Mouse (Mus musculus): ENCODE results near the gene Mns1. TPM values are rescaled to one million over a fixed set of nuclear protein-coding genes. Genes with fewer than 3 reads are reported as not detected.
"Not testable (repeated sequence)": the region's sequence is repeated elsewhere in the genome, so short reads cannot be mapped to it uniquely, and the experiment has no call there.

Mns1 gene
- polyA plus RNA-seq, 1 experiment: 1.1 TPM

DNA sequence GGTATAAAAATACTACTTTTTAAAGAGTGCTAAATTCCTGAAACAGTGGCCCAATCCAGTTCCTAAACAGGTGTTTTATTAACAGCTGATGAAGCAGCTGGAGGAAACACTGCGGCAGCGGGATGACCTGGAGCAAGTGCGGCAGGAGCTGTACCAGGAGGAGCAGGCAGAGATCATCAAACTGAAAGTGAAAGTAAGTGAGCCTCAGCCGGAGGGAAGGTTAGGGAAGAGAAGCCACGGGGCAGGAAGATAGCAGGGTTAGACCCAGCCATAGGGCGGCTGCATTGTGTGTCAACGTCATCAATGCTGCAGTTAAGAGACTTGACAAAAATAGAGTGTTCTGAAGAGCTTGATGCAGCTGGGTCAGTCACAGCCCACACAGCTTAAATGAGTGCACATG lies 11.6 kb downstream of the Mns1 start:
- TF ChIP-seq GATA1 (IDR thresholded peaks at IDR 0.05; ENCODE audit: borderline replicate concordance, low read length): no peak
- no peak for TF ChIP-seq FLI1 (IDR thresholded peaks at IDR 0.05; ENCODE audit: low read length)
- H3K4me1 ChIP-seq: peaks cover 42% of the 10 kb centered on the region

DNA sequence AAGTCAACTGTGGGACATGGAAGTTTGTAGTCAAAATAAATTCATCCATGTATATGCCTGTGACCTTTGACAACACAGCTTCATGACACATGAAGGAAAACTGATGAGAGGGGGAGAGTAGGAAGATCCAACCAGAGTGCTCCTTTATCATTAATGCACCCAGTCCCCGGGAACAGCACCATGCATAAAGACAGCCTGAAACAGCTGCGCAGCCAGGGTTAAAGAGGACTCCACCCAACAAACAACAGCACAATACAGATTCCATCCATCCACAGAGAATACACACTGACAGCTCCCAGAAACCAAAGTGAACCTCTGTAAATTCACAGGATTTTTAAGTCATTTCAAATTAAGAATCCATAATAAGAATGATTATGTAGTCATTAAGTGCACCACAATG lies 12.0 kb downstream of the Mns1 start:
- H3K36me3 ChIP-seq (replicated peaks; ENCODE audit: low read length): peaks cover 18% of the 10 kb centered on the region
- peaks cover 42% of the 10 kb centered on the region for H3K4me1 ChIP-seq
- H3K9me3 ChIP-seq: no peaks in the 10 kb centered on the region
- no peaks in the 10 kb centered on the region for H3K27me3 ChIP-seq (replicated peaks)
- TF ChIP-seq GATA1 (IDR thresholded peaks at IDR 0.05; ENCODE audit: borderline replicate concordance, low read length): no peak
- no peak for TF ChIP-seq FLI1 (IDR thresholded peaks at IDR 0.05; ENCODE audit: low read length)
- H3K4me3 ChIP-seq (replicated peaks): peak overlapping the region; percentile 88

More for the DNA sequence above, 11.6 kb downstream of the Mns1 start:
- H3K27me3 ChIP-seq (replicated peaks): no peaks in the 10 kb centered on the region
- peak overlapping the region; percentile 88 for H3K4me3 ChIP-seq (replicated peaks)
- no peaks in the 10 kb centered on the region for H3K9me3 ChIP-seq
- peaks cover 17% of the 10 kb centered on the region for H3K36me3 ChIP-seq (replicated peaks; ENCODE audit: low read length)

DNA sequence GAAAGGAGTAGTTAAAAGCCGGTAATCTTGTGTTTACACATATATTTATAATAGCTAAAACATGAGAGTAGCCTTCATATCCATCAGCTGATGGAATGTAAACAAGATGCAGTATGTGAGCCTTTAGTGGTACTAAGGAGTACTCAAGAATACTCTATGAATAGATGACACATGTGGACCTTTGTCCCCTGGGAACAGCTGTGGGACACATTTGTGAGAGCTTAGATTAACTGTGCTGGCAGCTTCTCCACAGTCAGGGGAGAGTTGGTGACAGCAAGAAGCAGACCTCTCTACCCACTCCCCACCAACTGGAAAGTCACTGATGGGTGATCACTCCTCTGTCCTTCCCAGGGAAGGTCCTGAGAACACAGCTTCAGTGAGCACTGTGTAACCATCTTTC lies 12.6 kb downstream of the Mns1 start:
- H3K27me3 ChIP-seq (replicated peaks): no peaks in the 10 kb centered on the region
- H3K4me3 ChIP-seq (replicated peaks): no peak overlapping the region
- no peaks in the 10 kb centered on the region for H3K9me3 ChIP-seq
- H3K4me1 ChIP-seq: peaks cover 42% of the 10 kb centered on the region
- H3K36me3 ChIP-seq (replicated peaks; ENCODE audit: low read length): peaks cover 23% of the 10 kb centered on the region
- no peak for TF ChIP-seq GATA1 (IDR thresholded peaks at IDR 0.05; ENCODE audit: borderline replicate concordance, low read length)
- no peak for TF ChIP-seq FLI1 (IDR thresholded peaks at IDR 0.05; ENCODE audit: low read length)

DNA sequence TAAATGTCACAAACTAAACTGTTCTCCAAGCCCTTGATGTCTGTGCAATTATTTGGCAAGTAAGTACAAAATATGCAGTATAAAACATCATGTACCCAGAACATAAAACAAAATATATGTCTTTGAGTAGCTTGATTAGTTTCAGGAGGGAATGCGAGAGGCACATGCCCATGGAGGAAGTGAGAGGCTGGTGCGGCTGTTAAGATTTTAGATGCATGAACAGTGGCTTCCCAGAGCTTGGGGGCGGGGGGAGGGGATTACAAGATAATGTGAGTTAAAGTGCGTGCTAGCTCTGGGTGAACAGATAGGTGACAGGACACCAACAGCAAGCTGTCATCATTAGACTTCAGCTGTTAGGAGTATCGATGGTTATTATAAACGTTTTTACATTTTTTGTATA lies 13.3 kb downstream of the Mns1 start:
- Histone ChIP-seq H3K4me3 (replicated peaks) (no peak overlapping the region), H3K36me3 (replicated peaks; ENCODE audit: low read length) (peaks cover 27% of the 10 kb centered on the region), H3K4me1 (peaks cover 42% of the 10 kb centered on the region), H3K9me3 (no peaks in the 10 kb centered on the region), H3K27me3 (replicated peaks) (no peaks in the 10 kb centered on the region)
- TF ChIP-seq GATA1 (IDR thresholded peaks at IDR 0.05; ENCODE audit: borderline replicate concordance, low read length) (no peak), FLI1 (IDR thresholded peaks at IDR 0.05; ENCODE audit: low read length) (no peak)

DNA sequence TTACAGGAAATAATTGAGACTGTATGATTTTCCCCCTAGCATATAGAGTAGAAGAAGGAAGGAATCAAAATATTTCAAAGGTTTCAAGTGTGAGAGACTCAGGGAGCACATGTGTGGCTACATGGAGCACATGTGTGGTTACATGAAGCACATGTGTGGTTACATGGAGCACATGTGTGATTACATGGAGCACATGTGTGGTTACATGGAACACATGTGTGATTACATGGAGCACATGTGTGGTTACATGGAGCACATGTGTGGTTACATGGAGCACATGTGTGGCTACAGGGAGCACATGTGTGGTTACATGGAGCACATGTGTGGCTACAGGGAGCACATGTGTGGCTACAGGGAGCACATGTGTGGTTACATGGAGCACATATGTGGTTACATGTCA lies 16.5 kb downstream of the Mns1 start:
- not testable (repeated sequence) for H3K9me3 ChIP-seq; H3K4me3 ChIP-seq (replicated peaks); H3K27me3 ChIP-seq (replicated peaks)
- H3K36me3 ChIP-seq (replicated peaks; ENCODE audit: low read length): peaks cover 48% of the 10 kb centered on the region
- H3K4me1 ChIP-seq: peaks cover 29% of the 10 kb centered on the region

DNA sequence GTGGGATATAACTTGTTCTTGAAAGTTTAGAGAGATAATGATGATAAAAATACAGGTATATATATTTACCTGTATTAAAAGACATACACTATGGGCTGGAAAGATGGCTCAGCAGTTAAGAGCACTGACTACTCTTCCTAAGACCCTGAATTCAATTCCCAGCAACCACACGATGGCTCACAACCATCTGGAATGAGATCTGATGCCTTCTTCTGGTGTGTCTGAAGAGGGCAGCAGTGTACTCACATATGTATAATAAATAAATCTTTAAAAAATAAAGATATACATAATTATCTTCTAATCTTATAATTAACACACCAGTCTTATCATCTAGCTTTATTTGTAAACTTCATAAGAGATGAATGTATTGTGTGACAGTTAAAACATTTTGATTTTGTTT lies 18.6 kb downstream of the Mns1 start:
- Histone ChIP-seq H3K9me3 (no peaks in the 10 kb centered on the region), H3K4me3 (replicated peaks) (no peak overlapping the region), H3K27me3 (replicated peaks) (no peaks in the 10 kb centered on the region), H3K36me3 (replicated peaks; ENCODE audit: low read length) (peaks cover 69% of the 10 kb centered on the region), H3K4me1 (peaks cover 12% of the 10 kb centered on the region)
- TF ChIP-seq FLI1 (IDR thresholded peaks at IDR 0.05; ENCODE audit: low read length): no peak

DNA sequence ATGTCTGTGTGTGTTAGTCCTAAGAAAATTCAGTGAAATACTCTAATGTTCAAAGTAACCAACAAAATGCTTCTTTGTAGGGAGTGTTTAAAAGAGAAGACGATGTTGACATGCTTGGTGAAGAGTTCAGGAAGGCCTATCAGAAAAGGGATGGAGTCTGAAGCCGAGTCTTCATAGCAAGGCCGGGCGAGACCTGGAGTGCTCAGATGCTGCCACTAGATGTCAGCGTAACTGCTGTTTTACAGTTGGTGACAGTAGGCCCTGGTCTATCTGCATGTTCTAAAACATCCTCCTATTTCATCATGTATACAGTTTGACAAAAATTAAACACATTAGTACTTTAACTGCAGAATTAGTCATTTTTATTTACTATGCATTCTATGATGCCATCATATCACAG lies 20.4 kb downstream of the Mns1 start:
- no peak for TF ChIP-seq FLI1 (IDR thresholded peaks at IDR 0.05; ENCODE audit: low read length)
- no peak for TF ChIP-seq GATA1 (IDR thresholded peaks at IDR 0.05; ENCODE audit: borderline replicate concordance, low read length)
- Histone ChIP-seq H3K36me3 (replicated peaks; ENCODE audit: low read length) (peaks cover 75% of the 10 kb centered on the region), H3K27me3 (replicated peaks) (no peaks in the 10 kb centered on the region), H3K9me3 (no peaks in the 10 kb centered on the region), H3K4me1 (peaks cover 22% of the 10 kb centered on the region), H3K4me3 (replicated peaks) (no peak overlapping the region)

DNA sequence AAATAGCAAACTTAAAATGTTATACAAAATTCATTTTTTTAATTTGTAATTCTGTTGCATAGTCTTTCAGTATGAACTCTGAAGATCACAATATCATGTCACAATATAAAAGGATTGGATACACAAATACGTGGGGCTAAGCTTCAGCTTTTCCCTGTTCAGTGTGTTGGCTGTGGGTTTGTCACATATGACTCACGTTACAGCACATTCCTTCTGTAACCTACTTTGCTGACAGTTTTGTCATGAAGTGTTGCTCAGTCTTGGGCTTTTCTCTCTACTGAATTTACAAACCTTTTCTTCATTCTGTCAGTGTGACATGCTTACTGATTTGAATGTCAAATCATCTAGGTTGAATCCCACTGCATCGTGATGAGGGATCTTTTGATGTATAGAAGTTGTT lies 21.9 kb downstream of the Mns1 start:
- peaks cover 73% of the 10 kb centered on the region for H3K36me3 ChIP-seq (replicated peaks; ENCODE audit: low read length)
- no peak for TF ChIP-seq GATA1 (IDR thresholded peaks at IDR 0.05; ENCODE audit: borderline replicate concordance, low read length)
- TF ChIP-seq FLI1 (IDR thresholded peaks at IDR 0.05; ENCODE audit: low read length): no peak
- H3K27me3 ChIP-seq (replicated peaks): no peaks in the 10 kb centered on the region
- peaks cover 37% of the 10 kb centered on the region for H3K4me1 ChIP-seq
- no peaks in the 10 kb centered on the region for H3K9me3 ChIP-seq
- no peak overlapping the region for H3K4me3 ChIP-seq (replicated peaks)

DNA sequence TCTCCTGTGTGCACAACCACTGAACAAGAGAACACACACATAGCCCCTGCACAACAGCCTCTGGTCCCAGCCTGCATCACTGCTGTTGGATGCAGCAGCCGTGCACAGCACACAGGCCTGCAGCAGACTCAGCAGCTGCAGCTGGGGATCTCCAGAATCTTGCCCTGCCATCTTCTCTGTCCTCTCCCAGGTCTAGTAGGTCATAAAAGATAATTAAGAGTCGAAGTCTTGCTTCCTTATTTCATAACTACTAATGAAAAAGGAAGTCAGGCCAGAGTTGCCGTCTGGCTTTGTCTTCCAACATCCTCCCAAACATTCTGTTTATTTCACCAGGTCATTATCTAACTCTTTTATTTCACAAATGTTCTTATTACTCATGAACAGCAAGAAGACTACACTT lies 23.0 kb downstream of the Mns1 start:
- Histone ChIP-seq H3K27me3 (replicated peaks) (no peaks in the 10 kb centered on the region), H3K36me3 (replicated peaks; ENCODE audit: low read length) (peaks cover 63% of the 10 kb centered on the region), H3K4me3 (replicated peaks) (no peak overlapping the region), H3K9me3 (no peaks in the 10 kb centered on the region), H3K4me1 (peaks cover 48% of the 10 kb centered on the region)
- TF ChIP-seq GATA1 (IDR thresholded peaks at IDR 0.05; ENCODE audit: borderline replicate concordance, low read length) (no peak), FLI1 (IDR thresholded peaks at IDR 0.05; ENCODE audit: low read length) (no peak)

DNA sequence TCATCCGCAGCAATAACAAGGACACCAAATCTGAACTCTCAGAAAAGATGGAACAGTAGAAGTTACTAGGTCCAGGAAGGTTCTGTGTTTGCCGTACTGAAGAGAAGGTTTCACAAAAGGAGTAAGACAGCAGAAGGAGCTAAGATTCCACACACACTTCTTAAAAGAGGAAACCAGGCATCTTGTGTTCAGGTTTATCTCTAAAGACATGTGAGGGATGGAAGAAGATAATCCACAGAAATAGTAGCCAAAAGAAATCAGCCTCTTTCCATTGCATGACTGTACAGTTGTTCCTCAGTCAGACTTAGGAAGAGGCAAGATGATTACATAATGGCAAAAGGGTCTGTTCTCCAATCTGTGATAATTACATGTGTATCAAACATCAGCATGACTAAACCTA lies 24.6 kb downstream of the Mns1 start:
- TF ChIP-seq FLI1 (IDR thresholded peaks at IDR 0.05; ENCODE audit: low read length) (no peak), GATA1 (IDR thresholded peaks at IDR 0.05; ENCODE audit: borderline replicate concordance, low read length) (no peak)
- H3K4me3 ChIP-seq (replicated peaks): no peak overlapping the region
- H3K9me3 ChIP-seq: no peaks in the 10 kb centered on the region
- H3K36me3 ChIP-seq (replicated peaks; ENCODE audit: low read length): peaks cover 55% of the 10 kb centered on the region
- no peaks in the 10 kb centered on the region for H3K27me3 ChIP-seq (replicated peaks)
- H3K4me1 ChIP-seq: peaks cover 59% of the 10 kb centered on the region

DNA sequence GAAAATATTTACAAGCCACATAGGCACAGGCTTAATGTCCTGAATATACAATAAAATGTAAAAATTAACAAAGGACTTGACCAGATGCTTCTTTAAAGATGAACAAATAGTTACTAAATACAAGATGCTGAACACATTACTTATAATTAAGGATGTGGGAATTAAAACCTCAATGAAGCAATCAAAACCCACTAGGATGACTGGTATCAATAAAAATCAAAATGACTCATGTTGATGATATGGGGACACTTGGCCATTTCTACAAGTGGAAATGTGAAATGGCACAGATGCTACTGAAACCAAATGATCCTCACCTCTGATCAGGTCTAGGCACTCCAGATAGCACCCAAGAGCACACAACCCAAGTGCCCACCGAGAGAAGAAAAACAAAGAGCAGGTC lies 27.0 kb downstream of the Mns1 start:
- no peak overlapping the region for H3K4me3 ChIP-seq (replicated peaks)
- peaks cover 66% of the 10 kb centered on the region for H3K4me1 ChIP-seq
- H3K36me3 ChIP-seq (replicated peaks; ENCODE audit: low read length): peaks cover 51% of the 10 kb centered on the region
- H3K27me3 ChIP-seq (replicated peaks): no peaks in the 10 kb centered on the region
- no peak for TF ChIP-seq GATA1 (IDR thresholded peaks at IDR 0.05; ENCODE audit: borderline replicate concordance, low read length)
- no peak for TF ChIP-seq FLI1 (IDR thresholded peaks at IDR 0.05; ENCODE audit: low read length)
- no peaks in the 10 kb centered on the region for H3K9me3 ChIP-seq
